Comparison of ENCODE assay signal across 26 mouse cellular contexts in genomic region chr5:37829926-37830325, GRCm38 (mm10). TPM values are rescaled to one million over a fixed set of nuclear protein-coding genes. Genes with fewer than 3 reads are reported as not detected.
DNase-seq lines count a peak whose midpoint lies in the region; ATAC-seq and TF ChIP-seq lines count a peak whose summit lies in the region.
"Had no signal": no experiment of that assay in that cellular context is flagged by ENCODE, and none has a peak within 500 bp of the region (broad histone marks: within the 10 kb centered on the region; RNA-seq: fewer than 3 reads in every experiment).

No protein-coding gene starts in this region.

- TF ChIP-seq CTCF in ES-Bruce4 (IDR thresholded peaks at IDR 0.05; ENCODE audit: low read depth, low read length), result no peak

- H3K9me3 ChIP-seq in midbrain, embryonic 11.5 days (ENCODE audit: control insufficient read depth, low read length), result no peaks in the 10 kb centered on the region; the same call in 1 of the 2 replicates
- H3K9me3 ChIP-seq in midbrain, embryonic 16.5 days (replicated peaks; ENCODE audit: control insufficient read depth, low read length, poor library complexity, severe bottlenecking), result no peaks in the 10 kb centered on the region
- no peaks in the 10 kb centered on the region for H3K9me3 ChIP-seq in ES-Bruce4 (replicated peaks; ENCODE audit: control insufficient read depth, insufficient read depth, low read length, poor library complexity, severe bottlenecking)
- H3K9me3 ChIP-seq in limb, embryonic 10.5 days (replicated peaks), result no peaks in the 10 kb centered on the region; the same call in 1 of the 2 replicates
- H3K9me3 ChIP-seq: embryonic facial prominence, embryonic 12.5 days; heart, embryonic 15.5 days; hindbrain, embryonic 15.5 days had no signal

- DNase-seq in midbrain, embryonic 11.5 days (ENCODE audit: low spot score, missing footprints), result peak; percentile 89
- peak; percentile 62 for DNase-seq in ZHBTc4 (ENCODE audit: low read depth, low spot score)
- DNase-seq in limb, embryonic 10.5 days (ENCODE audit: low spot score), result no peak
- DNase-seq in kidney, adult 9 months, result no peak
- DNase-seq in liver, result no peak
- DNase-seq in embryo, embryonic 9.5 days (ENCODE audit: extremely low spot score), result no peak
- DNase-seq: adrenal gland, adult 2 months; adrenal gland, postnatal 14 days; cerebellum, adult 11 months; cerebellum, adult 2 months; cerebellum, adult 9-11 months; cerebellum, postnatal 25 days; forebrain, postnatal 0 days; gastrocnemius, postnatal 25 days; heart, adult 18-20 months; heart, postnatal 10 days; heart, postnatal 36 days had no signal

- no peaks in the 10 kb centered on the region for H3K36me3 ChIP-seq in midbrain, embryonic 11.5 days (ENCODE audit: control insufficient read depth, insufficient read depth, low read length)
- no peaks in the 10 kb centered on the region for H3K36me3 ChIP-seq in midbrain, embryonic 16.5 days (ENCODE audit: control insufficient read depth, insufficient read depth, low read length)
- no peaks in the 10 kb centered on the region for H3K36me3 ChIP-seq in ES-Bruce4 (ENCODE audit: control insufficient read depth, insufficient read depth, low read length, poor library complexity, severe bottlenecking)
- H3K36me3 ChIP-seq in limb, embryonic 10.5 days, result no peaks in the 10 kb centered on the region
- H3K36me3 ChIP-seq: embryonic facial prominence, embryonic 12.5 days; heart, embryonic 12.5 days; heart, embryonic 15.5 days; hindbrain, embryonic 15.5 days had no signal

- no peak overlapping the region for H3K4me3 ChIP-seq in midbrain, embryonic 11.5 days (ENCODE audit: low read depth, low read length)
- H3K4me3 ChIP-seq in midbrain, embryonic 16.5 days (ENCODE audit: low read depth, low read length), result no peak overlapping the region
- no peak overlapping the region for H3K4me3 ChIP-seq in ES-Bruce4 (ENCODE audit: low read depth, low read length)
- H3K4me3 ChIP-seq in limb, embryonic 10.5 days, result 0 out of 2 replicates have a peak overlapping the region, but pooled peaks have one; percentile 86
- H3K4me3 ChIP-seq: embryonic facial prominence, embryonic 12.5 days; erythroblast, embryonic 14.5 days; heart, embryonic 12.5 days; heart, embryonic 15.5 days; hindbrain, embryonic 15.5 days had no signal

- H3K27me3 ChIP-seq in midbrain, embryonic 11.5 days (ENCODE audit: control insufficient read depth, insufficient read depth, low read length), result peaks cover 97% of the 10 kb centered on the region
- H3K27me3 ChIP-seq in midbrain, embryonic 16.5 days (ENCODE audit: control insufficient read depth, insufficient read depth, low read depth, low read length), result peaks cover 69% of the 10 kb centered on the region
- peaks cover 33% of the 10 kb centered on the region for H3K27me3 ChIP-seq in ES-Bruce4 (ENCODE audit: control insufficient read depth, insufficient read depth, low read length, poor library complexity, severe bottlenecking)
- H3K27me3 ChIP-seq in limb, embryonic 10.5 days (ENCODE audit: low read depth, poor library complexity, severe bottlenecking), result peaks cover 98% of the 10 kb centered on the region

- no peak overlapping the region for H3K9ac ChIP-seq in midbrain, embryonic 11.5 days (ENCODE audit: low read length)
- no peak overlapping the region for H3K9ac ChIP-seq in midbrain, embryonic 16.5 days (ENCODE audit: low read depth, low read length)
- H3K9ac ChIP-seq in ES-Bruce4 (ENCODE audit: low read depth, poor library complexity, severe bottlenecking), result no peak overlapping the region
- H3K9ac ChIP-seq: embryonic facial prominence, embryonic 12.5 days; forebrain, postnatal 0 days; heart, embryonic 12.5 days; heart, embryonic 15.5 days; hindbrain, embryonic 15.5 days had no signal

- H3K27ac ChIP-seq in midbrain, embryonic 11.5 days (ENCODE audit: low read depth, low read length), result no peak overlapping the region
- H3K27ac ChIP-seq in midbrain, embryonic 16.5 days (ENCODE audit: low read length), result no peak overlapping the region
- no peak overlapping the region for H3K27ac ChIP-seq in ES-Bruce4 (ENCODE audit: insufficient read depth, low read length)
- H3K27ac ChIP-seq in limb, embryonic 10.5 days, result no peak overlapping the region
- H3K27ac ChIP-seq: embryonic facial prominence, embryonic 12.5 days; heart, embryonic 15.5 days; hindbrain, embryonic 15.5 days had no signal

- TF ChIP-seq POLR2A in ES-Bruce4 (IDR thresholded peaks at IDR 0.05; ENCODE audit: insufficient read depth, low read length), result no peak

- ATAC-seq in midbrain, embryonic 11.5 days (ENCODE audit: low FRiP score), result no peak
- no peak for ATAC-seq in midbrain, embryonic 16.5 days
- ATAC-seq: forebrain, embryonic 14.5 days; forebrain, postnatal 0 days; intestine, postnatal 0 days had no signal

- WGBS in midbrain, embryonic 11.5 days, result 1% methylated on average over 4 of the region's 4 CpGs
- WGBS in midbrain, embryonic 16.5 days, result 0% methylated on average over 4 of the region's 4 CpGs
- 11% methylated on average over 4 of the region's 4 CpGs for WGBS in limb, embryonic 10.5 days

- peaks cover 31% of the 10 kb centered on the region for H3K4me1 ChIP-seq in midbrain, embryonic 11.5 days (ENCODE audit: control insufficient read depth, insufficient read depth, low read length)
- H3K4me1 ChIP-seq in midbrain, embryonic 16.5 days (ENCODE audit: control insufficient read depth, insufficient read depth, low read length), result 0 out of 2 replicates have a peak, but pooled peaks cover 2% of the 10 kb centered on the region
- no peaks in the 10 kb centered on the region for H3K4me1 ChIP-seq in ES-Bruce4 (ENCODE audit: control insufficient read depth, insufficient read depth, low read length)
- peaks cover 63% of the 10 kb centered on the region for H3K4me1 ChIP-seq in limb, embryonic 10.5 days

- H3K4me2 ChIP-seq in midbrain, embryonic 11.5 days, result no peak overlapping the region
- no peak overlapping the region for H3K4me2 ChIP-seq in midbrain, embryonic 16.5 days (ENCODE audit: low read length)
- H3K4me2 ChIP-seq: embryonic facial prominence, embryonic 12.5 days; heart, embryonic 12.5 days; heart, embryonic 15.5 days; hindbrain, embryonic 15.5 days had no signal

- peak; percentile 71 for TF ChIP-seq EP300 in ES-Bruce4 (IDR thresholded peaks at IDR 0.05; ENCODE audit: insufficient read depth, low read depth, low read length)

RNA-seq across cellular contexts. Expression of gene Msx1, which starts 5.5 kb away (rescaled TPM):
- 89.8 and 104 TPM in 2 replicates for polyA plus RNA-seq in midbrain, embryonic 11.5 days (2014; fragmentation: Nextera tagmentation; extraction: Ambion mirVana)
- 10.8 and 13.0 TPM in 2 replicates for polyA plus RNA-seq in midbrain, embryonic 16.5 days (2015; fragmentation: Nextera tagmentation; extraction: Ambion mirVana)
- 0.68 and 0.72 TPM in 2 replicates for polyA plus RNA-seq in ES-Bruce4 (2011; ENCODE audit: insufficient read depth, insufficient read length, low read depth, missing spikeins)
- polyA plus RNA-seq in limb, embryonic 10.5 days (2016; fragmentation: Nextera tagmentation; extraction: Ambion mirVana), result 360 and 372 TPM in 2 replicates
- polyA plus RNA-seq: erythroblast, embryonic 14.5 days had no signal

Comparison
In these comparisons a context has a peak if more than half of its experiments do, and no peak if none do; other contexts are left out.
1. DNase-seq: peak in midbrain, embryonic 11.5 days (single experiment) and ZHBTc4 (single experiment); none in limb, embryonic 10.5 days (single experiment), kidney, adult 9 months (single experiment), liver (single experiment) and embryo, embryonic 9.5 days (single experiment).